Mouse (Mus musculus) CH12F3 (cell line): ENCODE measurements around the gene Uchl1.

Source experiments
- in situ Hi-C: fragments of 300-500 bp; cut with MboI; formaldehyde crosslinking; loops from 2 replicates; pipeline ENCODE4 v1.14.3; 2020; ENCODE audit warnings: low sequenced_read_pairs

Gene Uchl1

GRCm38 (mm10) chr5:66675983-66676382 is at the start of gene Uchl1:
TSS of gene Uchl1 (plus strand) at chr5:66676091.
- in situ Hi-C loops: no loop called here

- in situ Hi-C loops: no loop called here
Observed at GRCm38 (mm10) chr5:66627805-66628204, 48.1 kb upstream of the Uchl1 start.

- in situ Hi-C loops: no loop called here
Observed at GRCm38 (mm10) chr5:66635459-66636079, 40.3 kb upstream of the Uchl1 start.

DNA sequence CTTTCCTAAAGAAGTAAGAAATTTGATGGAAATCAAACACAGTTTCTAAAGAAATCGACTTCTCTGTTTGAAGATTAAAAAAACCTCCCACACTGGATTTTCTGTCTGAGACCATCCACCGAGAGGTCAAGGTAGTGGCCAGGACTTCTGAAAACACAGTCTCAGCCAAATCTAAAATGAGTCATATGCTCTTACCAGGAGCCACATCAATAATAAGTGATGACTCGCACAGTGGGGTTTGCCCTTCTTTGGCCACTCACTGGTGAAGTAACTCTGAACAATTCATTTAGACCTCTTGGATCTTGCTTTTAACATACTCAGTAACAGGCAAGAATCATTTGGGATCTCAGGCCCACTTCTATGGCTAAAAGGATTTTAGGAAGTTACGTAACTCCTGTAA is 33.7 kb upstream of the Uchl1 start:
- in situ Hi-C loops: no loop called here

- in situ Hi-C loops: no loop called here
Observed at GRCm38 (mm10) chr5:66643260-66643659, 32.6 kb upstream of the Uchl1 start.

GRCm38 (mm10) chr5:66647504-66647903 is 28.4 kb upstream of the Uchl1 start:
- in situ Hi-C loops: no loop called here

GRCm38 (mm10) chr5:66654220-66654619 is 21.7 kb upstream of the Uchl1 start:
- in situ Hi-C loops: no loop called here

- in situ Hi-C loops: no loop called here
Observed at GRCm38 (mm10) chr5:66675189-66675890, 551 bp upstream of the Uchl1 start.

- in situ Hi-C loops: no loop called here
Observed at GRCm38 (mm10) chr5:66676457-66677117, 696 bp downstream of the Uchl1 start.

DNA sequence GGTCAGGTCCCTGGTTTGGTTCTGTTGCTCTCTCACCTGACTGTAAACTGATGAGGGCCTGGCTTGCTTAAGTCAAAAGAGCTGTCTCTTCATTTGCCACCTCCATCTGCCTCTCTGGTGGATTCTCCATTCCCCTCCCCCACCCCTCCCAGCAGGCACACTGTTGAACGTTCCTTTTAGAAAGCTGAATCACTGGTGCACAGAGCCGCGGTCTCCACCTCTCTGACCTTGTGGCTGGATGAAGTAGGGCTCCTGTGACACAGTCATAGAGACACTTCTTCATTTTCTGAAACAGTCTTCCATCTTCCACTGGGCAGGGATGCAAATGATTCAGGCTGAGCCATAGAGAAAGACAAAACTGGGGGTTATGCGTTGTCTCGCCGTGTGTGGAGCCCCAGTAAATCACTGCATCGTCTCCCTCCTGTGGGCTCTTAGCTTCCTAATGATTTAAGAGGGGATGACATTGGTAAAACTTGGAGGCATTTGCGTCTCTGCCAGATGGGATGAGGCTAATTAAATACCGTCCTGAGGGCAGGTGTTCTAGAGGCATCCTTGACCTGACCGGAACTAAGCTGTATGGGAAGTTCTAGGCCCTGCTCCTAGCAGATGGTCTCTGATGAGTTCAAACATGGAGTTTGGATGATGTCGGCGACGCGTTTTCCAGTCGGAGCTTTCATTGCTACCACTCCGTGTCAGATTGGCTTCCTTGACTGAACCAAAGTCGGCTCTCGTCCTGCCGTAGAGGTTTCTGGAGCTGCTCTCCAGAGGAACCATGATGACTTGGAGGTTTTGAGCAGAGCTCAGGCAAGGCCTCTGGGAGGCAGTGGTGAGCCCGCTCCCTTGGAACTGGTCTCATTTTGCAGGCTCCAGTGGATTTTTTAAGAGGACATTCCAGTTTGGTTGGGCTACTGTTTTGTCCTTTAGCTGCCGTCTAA is 1.8 kb downstream of the Uchl1 start:
- in situ Hi-C loops: no loop called here

DNA sequence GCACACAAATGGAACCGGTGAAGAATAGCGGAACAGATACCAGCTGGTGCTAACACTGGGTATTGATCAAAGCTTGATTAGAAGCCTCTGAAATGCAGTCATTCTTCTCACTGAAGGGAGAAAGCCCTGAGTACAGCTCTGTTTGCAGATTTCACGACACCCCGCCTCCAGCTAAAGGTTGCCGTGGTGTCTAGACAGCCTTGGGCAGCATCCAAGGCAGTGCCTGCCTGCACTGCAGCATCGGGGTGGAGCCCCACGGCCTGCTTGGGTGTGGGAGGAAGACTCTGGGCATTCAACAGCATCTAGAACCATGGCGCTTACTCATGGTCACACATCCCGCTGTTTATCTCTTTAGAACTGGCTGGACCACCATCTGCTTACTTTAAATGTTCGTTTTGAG is 3.3 kb downstream of the Uchl1 start:
- in situ Hi-C loops: no loop called here

DNA sequence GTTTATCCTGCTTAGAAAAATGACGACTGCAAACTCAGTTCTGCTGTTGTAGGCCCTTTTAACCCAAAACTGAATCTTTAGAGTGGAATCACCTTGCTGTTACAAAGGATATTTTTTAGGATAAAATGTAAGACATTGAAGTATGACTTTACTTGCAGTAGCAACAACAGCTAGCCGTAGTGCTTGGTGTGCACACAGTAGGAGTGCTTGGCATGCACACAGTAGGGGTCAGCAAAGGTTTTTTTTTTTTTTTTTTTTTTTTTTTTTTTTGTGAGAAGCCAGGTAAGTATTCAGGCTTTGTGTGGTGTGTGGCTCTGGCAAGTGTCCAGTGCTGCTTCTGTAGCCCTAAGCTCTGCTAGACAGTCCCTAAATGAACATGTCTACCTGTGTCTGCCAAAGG is 10.0 kb downstream of the Uchl1 start:
- in situ Hi-C loops: no loop called here

DNA sequence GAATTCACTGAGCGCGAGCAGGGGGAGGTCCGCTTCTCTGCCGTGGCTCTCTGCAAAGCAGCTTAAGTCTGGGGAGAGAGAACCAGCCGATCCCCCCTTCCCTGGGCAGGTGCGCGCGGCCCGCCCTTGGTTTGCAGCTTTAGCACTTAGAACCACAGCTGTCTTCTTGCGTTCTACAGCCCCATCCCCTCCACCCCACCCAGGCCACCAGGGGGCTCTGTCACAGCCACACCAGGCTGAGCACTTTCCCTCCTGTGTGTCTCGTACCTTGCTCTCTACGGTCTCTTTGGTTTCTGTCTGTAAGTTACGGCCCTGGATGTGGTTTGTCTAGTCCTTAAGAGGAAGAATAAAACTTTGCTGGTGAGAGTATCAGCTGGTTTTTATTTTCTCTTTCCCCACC is 11.0 kb downstream of the Uchl1 start:
- in situ Hi-C loops: no loop called here

DNA sequence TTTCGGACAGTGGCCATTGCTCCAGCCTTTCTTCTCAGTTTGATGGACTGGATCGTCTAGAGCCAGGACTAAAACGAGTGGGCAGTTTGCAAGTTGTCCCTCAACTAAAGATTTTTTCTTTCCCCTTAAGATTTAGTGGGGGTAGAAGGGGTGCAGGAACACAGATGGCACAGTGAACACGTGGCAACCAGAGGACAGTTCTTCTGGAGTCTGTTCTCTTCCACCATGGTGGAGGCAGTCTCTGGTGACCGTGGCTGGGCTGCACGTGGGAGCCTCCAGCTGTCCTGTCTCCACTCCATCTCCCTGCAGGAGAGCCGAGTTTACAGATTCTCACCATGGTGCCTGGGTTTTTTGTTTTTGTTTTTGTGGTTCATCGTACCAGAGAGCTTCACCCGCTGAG is 11.8 kb downstream of the Uchl1 start:
- in situ Hi-C loops: no loop called here

DNA sequence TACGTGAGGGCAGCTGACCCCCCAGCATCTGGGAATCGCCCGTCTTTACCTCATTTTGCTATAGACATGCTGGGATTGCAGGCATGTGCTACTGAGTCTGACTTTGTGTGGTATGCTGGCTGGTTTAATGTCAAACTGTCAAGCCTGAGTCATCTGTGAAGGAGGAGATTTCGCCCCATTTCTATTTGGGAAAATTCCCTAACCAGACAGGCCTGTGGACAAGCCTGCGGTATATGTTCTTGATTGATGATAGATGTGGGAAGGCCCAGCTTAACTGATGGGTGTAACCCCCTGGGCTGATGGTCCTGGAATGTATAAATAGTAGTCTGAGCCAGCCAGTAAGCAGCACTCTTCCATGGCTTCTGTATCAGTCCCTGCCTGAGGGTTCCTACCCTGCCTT is 12.4 kb downstream of the Uchl1 start:
- in situ Hi-C loops: no loop called here

GRCm38 (mm10) chr5:66689796-66690195 is 13.9 kb downstream of the Uchl1 start:
- in situ Hi-C loops: no loop called here

DNA sequence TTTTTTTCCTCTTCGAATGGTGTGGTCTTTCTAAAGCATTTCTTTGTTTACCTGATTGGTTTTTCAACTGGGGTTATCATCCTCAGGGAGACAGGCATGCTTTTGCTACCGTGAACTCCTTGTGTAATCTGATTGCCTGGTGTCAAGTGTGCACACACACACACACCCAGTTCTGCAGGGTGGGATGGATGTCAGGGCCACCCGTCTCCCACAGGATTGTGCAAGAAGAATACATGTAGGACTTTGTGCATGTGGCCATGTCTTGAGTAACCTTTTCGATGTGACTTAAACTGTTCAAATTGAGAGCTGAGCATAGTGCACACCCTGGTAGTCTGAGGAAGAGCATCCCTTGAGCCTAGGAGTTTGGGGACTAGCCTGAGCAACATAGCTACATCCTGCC is 17.3 kb downstream of the Uchl1 start:
- in situ Hi-C loops: no loop called here

GRCm38 (mm10) chr5:66697119-66697518 is 21.2 kb downstream of the Uchl1 start:
- in situ Hi-C loops: no loop called here

DNA sequence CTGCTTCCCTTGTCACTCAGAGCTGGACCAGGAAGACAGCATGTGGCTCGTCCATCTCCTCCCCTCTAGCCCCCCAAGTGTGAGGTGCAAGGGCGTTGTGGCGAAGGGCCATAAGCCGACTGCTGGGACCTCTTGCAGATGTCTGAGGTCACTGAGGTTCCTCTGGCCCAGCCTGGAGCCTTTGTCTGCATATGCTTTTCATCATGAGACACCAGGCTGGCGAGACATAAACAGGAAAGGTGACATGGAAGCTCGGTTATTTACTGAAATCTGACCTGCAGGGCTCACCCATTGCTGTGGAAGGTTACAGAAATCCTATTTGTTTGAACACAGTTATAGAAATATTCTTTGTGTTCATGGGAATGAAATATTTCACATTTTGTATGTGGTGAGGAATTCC is 24.0 kb downstream of the Uchl1 start:
- in situ Hi-C loops: no loop called here

GRCm38 (mm10) chr5:66701951-66702350 is 26.1 kb downstream of the Uchl1 start:
- in situ Hi-C loops: no loop called here

DNA sequence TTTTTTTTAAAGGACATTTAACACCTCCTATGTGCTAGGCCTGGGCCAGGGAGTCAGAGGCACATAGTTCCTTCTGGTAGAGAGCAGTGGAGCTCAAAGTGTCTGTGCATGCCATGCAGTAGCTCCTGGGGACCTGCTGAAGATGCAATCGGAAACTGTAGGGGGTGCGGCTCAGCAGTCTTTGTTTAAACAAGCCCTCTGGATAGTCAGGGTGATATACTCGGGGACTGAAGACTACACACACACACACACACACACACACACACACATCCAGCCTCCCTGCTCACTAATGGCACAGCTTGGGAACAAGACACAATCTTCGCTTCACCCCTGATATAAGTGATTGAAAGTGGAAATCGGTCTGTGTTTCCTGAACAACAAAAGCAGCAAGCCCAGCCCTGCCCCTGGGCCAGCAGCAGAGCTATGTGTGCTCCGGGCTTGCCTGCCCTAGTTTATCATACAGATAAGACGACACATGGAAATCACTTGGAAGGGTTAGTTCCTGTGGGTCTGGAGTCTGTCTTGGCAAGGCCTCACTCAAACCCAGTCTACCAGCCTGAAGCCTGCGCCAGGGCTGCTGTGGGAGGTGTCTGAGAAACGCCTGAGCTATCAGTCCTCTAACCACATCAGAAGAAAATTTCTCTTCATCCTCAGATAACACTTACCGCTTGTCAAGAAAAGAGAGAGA is 27.6 kb downstream of the Uchl1 start:
- in situ Hi-C loops: no loop called here
